Mouse (Mus musculus): ENCODE results near the gene Gpsm3.

- TF ChIP-seq CTCF (IDR thresholded peaks at IDR 0.05; ENCODE audit: control insufficient read depth, insufficient read depth, insufficient replicate concordance, low read depth, low read length) (no peak), POLR2A (IDR thresholded peaks at IDR 0.05; ENCODE audit: control insufficient read depth, low read depth, low read length) (peak; percentile 43; the same call in 1 of the 2 replicates)
Observed at GRCm38 (mm10) chr17:34591994-34592375, 2.4 kb downstream of the Gpsm3 start.
